Mouse (Mus musculus) left cerebral cortex, adult 11 months (tissue): ENCODE results near the gene Asl.
A peak's percentile ranks its signal among the peaks of the same experiment; 100 is the strongest.

Experiments
- DNase-seq: peaks from one replicate; pipeline ENCODE4 v3.0.0; 2022; ENCODE audit warnings: low spot score

The Asl gene

DNA sequence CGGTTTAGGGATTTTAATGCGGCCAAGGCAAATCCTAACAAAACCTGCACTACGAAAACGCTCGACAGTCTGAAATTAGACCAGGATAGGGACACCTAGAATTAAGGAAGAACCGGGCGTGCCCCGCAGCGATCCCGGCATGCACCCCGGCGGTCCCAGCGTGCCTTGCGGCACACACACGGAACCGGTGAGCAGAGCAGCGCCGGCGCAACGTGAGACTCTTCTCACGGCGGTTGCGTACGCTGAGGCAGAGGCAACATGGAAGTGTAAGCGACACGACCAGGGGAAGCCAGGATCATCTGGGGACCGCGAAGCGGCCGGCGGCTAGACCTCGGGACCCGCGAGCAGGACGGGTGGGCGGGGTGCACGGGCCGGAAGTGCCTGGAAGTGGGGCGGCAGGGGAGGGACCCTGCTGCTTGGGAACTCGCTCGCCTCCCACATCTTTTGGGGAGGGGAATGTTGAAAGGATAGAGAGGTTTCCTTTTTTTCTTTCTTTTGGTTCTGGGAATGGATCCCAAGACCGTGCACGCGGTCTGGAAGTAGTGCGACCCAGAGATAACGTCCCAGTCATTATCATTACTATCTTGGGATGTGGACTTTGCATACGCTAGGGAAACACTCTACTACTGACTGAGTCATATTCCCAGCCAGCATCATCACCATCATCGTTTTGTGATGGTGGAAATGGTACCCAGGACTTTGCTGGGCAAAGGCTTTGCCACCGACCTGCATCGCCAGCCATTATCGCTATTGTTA lies at the start of gene Asl, which contains the start of gene Crcp:
TSS of gene Asl (minus strand) at position 106 of the 756 bp plus-strand sequence.
TSS of gene Crcp (plus strand) at position 149 of the 756 bp plus-strand sequence.
- DNase-seq, result peak; percentile 55

DNA sequence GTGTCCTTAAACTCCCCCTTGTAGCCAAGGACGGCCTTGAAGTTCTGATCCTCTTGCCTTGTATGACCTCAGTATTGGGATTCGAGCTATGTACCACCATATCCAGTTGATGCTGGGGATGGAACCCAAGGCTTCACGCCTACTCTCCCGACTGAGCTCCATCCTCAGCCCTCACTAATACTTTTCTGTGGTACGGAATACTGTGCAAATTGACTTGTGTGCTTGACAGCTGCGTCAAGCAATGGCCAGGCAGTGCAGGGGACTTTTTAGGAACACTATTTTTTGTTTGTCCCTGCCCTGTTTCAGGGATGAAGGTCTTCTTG lies 49.7 kb upstream of the Asl start:
- DNase-seq, result no peak

DNA sequence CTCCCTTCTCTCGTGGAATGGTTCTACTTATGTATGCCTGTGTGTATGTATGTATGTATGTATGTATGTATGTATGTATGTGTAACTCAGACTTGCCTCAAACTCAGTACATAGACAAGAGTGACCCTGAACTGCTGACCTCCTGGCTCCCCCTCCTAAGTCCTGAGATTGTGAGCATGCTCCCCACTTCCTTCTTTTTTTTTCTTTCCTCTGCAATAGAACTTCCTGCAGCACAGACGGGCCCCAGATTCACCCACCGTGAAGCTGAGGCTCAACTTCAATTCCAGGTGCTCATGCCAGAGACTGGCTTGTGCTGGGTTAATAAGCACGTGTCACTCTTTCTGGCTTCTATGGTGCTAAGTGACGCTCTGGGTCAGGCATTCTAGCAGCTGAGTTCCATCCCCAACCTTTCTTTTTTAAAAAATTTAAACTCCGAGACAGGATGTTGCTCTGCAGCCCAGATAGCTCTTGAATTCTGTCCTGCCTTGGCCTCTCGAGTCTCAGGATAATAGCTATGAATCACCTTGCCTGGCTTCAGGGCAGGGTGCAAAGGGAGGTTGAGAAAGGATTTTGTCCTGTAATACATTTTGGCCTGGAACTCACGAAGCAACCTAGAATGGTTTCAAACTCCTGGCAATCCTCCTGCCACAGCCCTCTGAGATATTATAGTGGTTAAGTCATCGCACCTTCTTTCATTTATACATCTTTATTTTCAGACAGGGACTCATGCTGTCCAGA lies 49.2 kb upstream of the Asl start:
- no peak for DNase-seq

DNA sequence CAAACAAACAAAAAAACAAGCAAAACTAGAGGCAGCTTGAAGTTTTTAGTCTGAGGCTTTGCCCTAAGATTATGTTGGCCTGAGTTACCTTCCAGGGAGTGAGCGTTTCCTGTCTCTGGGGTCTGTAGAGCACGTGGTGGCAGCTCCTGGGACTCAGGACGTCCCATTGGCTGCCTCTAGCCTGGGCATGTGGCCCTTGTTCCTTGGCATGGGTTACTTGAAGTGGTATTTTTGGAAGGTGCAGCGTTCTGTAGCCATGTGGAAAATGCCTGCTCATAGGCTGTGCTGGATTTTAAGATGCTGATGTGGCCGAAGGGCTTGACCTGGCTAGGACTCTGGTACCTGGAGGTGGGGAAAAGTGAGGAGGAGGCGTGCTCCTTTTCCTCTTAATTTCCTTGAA lies 47.3 kb upstream of the Asl start:
- no peak for DNase-seq

DNA sequence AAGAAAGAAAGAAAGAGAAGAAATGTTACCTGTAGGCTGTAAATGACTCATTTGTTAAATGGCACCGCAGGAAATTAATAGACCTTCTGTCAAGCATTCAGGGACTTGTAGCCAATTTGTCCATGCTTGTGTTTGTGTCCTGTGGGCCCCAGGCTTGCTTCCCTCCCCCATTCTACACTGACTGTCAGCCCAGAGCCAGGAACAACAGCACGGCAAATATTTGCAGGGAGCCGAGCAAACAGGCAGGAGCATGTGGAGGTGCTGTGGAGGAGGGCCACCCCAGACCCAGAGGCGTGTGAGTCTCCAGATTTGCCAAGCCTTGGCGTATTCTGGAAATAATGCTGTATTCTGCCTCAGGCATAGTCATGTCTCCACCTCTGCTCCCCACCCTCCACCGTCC lies 45.4 kb upstream of the Asl start:
- DNase-seq, result no peak

DNA sequence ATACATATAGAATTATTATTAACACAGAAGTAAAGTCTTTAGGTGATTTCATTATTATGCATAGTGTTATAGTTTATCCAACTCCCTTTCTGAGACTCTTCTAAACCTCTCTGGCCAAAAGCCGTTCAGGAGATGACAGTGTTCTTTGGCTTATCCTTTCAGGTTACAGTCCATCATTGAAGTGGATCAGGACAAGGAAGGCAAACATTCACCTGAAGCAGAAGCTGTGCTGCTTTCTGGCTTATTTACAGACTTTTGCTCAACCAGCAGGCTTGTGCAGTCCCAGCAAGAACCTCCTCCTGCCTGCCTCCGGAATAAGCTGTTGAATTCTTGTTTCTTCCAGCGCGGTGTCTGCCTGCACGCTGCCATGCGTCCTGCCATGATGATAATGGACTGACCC lies 44.0 kb upstream of the Asl start, which contains the start of gene Tpst1:
TSS of gene Tpst1 (plus strand) at position 301 of the 400 bp plus-strand sequence.
- no peak for DNase-seq

DNA sequence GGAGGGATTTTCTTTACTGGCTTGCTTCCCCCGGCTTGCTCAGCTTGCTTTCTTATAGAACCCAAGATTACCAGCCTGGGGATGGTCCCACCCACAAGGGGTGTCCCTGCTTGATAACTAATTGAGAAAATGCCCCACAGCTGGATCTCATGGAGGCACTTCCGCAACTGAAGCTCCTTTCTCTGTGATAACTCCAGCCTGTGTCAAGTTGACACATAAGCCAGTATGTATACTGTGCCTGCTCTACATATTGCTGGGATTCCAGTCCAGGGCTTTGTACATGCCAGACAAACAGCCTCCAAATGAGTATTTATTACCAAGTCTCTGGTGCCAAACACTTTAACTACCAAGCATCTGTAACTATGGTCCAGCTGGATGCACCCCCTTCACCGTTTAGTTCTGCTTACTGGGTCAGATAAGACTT lies 38.8 kb upstream of the Asl start:
- no peak for DNase-seq

DNA sequence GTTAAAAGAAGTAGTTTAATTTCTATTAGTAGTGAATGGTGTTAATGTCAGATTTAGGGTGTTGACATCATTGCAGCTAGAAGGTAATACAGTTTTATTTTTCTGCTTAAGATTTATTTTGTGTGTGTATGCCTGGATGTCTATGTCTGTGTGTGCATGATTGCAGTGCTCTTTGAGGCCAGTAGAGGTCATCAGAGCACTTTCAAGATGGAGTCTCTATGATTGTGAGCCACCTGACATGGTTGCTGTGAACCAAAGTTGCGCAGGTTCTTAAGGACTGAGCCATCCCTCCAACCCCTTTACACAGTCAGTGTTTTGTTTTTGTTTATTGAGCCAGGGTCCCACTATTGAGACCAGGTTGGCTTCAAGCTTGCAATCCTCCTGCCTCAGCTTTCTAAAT lies 36.5 kb upstream of the Asl start:
- no peak for DNase-seq

DNA sequence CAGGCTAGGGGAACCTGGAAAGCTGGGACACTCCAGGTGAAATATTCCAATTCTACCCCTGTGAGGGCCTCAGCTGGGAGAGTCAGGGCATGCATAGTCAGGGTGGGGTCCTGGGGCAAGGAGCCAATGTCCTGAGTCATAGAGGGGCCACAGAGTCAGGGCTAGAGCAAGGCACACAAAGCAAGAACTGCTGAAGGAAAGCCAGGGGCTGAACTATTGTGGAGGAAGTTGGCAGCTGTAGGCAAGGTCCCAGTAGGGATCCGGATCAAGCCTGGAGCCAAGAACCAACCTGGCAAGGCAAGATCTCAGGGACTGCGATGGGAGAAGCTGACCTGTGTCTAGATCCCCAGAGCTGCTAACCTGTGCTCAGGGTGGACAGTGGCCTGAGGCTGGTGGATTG lies 34.7 kb upstream of the Asl start:
- DNase-seq, result no peak

DNA sequence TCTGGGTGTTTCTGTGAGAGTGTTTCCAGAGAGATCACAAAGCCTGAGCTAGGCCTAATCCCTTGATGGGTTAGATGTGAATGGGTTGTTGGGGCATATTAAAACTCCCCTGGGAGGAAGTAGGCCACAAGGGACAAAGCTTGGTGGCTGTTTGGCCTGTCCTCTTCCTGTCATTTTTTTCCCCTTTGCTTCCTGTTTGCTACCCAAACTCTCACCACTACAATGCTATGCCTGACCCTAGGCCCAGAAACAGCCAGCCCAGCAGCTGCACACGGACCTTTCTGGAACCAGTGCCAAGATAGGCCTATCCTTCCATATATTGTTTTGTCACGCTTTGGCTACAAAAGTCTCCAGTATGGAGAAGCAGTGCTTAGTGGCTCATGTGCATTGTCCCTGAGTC lies 33.0 kb upstream of the Asl start:
- no peak for DNase-seq

DNA sequence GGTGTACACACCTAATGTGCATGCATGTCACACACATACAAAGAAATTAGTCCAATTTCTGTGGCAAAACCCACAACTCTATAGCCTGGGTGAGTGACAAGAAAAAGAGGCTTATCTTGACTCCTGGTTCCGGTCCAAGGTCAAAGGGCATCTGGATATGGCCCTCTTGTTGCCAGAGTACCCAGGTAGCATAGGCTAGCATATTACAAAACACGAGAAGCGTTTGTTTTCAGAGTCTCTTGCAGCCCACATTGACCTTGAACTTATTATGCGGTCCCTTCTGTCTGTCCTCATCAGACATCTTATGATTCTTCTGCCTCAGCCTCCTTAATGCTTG lies 31.2 kb upstream of the Asl start:
- no peak for DNase-seq

DNA sequence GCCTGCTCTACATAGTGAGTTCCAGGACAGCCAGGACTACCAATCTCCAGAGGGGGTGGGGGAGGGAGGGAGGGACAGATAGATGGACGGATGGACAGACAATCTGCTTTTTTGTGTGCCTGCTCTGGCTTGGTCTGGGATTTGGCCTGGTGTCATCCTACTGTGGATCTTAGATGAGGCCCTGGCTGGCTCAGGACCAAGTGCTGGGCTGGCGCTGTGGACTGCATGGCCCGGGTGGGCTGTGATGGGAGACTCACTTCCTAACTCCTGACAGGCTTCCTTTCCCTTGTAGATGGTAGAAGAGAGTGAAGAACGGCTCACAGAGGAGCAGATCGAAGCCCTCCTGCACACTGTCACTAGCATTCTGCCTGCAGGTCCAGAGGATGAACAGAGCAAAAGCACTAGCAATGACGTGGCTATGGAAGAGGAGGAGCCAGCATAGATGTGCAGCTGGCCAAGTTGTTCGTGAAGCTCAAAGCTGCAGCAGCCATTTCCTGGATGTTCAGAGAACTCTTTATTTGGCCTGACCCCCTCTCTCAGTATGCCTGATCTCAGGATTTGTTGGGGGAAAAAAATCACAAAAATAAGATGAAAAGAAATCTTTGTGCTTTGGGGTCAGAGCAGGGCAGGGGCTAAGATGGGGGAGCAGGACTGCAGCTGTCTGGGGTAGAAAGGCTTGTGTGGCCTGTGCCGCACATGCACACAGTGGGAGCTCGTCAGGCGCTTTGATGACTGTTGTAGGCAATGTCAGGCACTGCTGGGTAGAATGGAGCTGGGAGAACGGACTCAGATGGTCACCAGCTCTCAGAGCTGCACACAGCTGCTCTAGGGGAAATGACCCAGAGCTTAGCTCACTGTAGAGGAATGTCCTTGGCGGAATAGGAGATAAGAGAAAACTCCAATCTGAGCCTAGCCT lies 30.6 kb upstream of the Asl start:
- no peak for DNase-seq

DNA sequence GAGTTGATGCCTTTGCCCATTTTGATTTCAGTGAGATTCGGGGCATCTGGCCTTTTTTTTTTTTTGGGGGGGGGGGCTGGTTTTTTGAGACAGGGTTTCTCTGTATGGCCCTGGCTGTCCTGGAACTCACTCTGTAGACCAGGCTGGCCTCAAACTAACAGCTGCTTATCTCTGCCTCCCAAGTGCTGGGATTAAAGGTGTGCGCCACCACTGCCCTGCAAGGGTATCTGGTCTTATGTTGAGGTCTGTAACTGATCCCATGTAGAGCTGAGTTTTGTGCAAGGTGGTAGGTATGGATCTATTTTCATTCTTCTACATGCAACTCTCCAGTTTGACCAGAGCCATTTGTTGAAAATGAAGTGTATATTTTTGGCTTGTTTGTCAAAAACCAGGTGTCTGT lies 27.3 kb upstream of the Asl start:
- no peak for DNase-seq

DNA sequence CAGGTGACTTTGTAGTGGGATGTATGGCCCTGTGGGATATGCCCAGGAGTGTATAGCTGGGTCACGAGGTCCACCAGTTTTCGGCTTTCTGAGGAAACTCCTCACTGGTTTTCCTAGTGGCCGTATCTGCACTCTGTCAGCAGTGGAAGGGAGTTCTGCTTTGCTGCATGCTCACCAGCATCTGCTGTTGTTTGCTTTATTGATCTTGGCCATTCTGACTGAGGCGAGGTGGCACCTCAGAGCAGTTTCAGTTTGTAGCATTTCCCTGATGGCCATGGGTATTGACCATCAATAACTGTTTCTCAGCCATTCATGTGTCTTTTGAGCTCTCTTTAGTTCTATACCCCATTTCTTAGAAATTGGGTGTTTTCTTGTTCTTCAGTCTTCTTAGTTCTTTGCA lies 26.6 kb upstream of the Asl start:
- DNase-seq, result no peak

DNA sequence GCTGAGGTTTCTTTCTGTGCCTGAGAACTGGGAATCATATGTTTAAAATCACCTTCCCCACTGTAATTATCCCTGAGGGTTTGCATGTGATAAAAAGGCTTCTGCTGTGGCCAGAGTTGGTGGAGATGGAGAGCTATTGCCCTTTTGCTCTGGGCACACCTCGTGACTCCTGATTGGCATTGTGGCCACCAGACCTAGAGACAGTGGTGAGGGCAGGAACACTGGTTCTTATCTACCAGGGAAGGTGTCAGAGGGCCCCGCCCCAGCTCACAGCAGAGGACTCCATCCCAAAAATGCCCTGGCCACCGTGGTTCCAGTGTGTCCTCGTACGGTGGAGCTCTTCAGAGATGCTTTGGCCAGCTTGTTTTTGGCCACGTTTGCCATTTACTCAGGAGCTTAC lies 23.9 kb upstream of the Asl start:
- no peak for DNase-seq

DNA sequence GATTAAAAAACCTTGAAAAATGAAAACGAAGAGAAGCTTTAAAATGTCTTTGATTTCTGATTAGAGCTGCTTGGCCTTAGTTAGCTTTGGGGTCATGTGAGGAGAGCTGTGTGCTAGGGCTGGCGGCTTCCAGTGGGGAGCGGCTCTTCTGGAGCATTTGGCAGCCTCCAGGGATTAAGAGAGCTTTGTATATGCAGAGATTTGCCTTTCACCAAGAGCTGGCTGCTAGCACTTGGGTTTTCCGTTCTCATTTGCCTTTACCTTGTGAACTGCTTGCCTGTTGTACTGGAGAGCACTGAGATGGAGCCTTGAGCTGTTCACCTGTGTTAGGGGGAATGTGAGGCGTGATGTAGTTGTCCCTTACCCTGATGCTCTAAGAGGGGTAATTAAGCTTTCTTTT lies 23.5 kb upstream of the Asl start:
- DNase-seq, result no peak

DNA sequence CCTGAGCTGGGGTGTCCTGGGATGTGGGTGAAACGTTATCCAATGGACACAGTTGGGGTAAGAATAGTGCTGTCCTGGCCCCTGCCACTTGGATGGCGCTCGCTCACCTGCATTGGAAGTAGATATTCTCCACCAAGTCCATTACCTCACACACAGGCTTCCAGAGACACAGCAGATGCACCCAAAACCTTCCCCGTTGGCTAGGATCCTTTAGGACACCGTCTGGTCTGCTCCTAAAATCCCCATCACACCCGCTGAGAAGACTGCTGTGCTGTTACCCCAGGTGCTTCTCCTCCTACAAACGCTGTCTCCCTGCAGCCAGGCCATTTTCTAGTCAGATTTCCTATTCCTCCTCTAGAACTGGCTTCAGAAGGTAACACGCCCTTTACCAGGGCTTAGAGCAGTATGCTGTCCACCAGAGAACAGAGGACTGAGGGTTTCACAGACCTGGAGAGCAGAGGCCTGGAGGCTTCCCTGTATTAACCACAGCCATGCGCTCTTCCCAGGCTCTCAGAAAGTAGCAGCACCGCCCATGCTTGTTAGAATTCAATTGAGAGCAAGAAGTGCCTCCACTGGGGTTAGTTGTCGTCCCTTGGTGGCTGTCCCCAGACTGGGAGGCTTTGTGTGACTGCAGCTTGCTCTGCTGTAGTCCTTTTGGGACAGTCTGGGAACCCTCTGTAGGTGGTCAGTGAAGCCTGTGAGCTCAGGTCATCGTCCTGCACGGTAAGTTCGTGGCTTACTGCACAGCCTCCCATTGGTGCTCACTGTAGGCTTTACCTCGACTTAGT lies 22.2 kb upstream of the Asl start:
- no peak for DNase-seq

DNA sequence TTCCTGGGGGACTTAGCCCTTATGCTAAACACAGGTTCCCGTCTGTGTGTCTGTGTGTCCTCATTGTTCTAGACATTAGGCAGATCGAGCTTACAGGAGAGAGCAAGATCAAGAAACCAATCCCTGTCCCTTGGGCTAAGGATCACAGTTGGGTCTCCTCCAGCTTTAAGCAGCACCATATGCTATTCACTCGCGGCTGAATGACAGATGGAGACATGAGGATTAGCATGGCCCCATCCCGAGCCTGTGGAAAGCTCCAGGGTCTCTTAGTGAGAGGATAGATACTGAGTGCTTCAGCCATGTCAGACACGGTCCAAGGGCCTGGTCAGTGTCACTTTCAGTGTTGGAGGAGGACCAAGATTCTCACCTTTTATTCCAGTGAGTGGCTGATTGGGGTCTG lies 21.4 kb upstream of the Asl start:
- no peak for DNase-seq

DNA sequence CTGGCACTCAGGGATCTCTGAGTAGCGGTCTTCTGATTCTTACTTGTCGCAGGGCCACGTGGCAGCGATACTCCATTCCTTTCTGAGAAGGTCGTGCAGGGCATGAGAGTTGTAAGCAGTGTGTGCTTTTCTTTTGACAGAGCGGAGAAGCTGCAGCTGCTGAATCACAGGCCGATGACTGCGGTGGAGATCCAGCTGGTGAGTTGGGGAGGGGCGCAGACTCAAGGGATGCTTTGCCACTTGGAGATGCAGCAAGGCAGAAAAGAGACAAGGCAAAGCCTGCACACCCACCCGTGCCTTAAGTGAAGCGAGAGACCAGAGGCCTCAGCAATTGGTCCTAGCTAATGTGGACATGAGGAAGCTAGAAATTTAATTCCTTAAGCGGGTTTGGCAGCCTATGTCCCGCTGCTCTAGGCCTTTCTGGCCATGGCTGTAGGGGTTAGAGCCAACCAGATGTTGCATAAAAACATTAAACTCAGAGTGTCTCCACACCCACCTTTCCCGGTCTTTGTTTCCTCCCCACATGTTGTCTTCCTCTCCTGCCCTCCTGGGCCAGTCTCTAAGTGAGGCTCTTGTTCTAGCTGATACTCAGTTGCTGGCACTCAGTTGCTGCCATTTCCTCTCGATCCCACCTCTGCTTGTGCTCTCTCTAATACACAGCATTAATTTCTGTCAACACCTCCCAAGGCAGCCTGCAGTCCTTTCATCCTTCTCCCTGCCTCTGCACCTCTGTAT lies 19.9 kb upstream of the Asl start:
- DNase-seq, result no peak

DNA sequence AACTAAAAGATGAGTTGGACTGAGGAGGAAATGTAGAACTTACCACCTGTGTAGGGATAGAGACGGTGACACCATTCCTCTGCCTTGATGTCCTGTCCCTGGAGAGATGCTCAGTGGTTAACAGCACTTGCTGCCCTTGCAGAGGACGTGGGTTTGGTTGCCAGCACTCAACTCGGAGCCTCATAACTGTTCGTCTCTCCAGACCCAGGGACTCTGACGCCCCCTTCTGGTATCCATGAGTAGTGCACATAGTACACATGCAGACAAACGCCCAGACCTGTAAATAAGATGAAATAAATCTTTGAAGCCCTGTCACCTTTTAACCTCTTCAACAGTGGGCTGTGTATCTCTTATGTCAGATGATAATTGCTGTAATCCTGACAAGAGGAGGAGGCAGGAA lies 18.0 kb upstream of the Asl start:
- DNase-seq, result no peak

DNA sequence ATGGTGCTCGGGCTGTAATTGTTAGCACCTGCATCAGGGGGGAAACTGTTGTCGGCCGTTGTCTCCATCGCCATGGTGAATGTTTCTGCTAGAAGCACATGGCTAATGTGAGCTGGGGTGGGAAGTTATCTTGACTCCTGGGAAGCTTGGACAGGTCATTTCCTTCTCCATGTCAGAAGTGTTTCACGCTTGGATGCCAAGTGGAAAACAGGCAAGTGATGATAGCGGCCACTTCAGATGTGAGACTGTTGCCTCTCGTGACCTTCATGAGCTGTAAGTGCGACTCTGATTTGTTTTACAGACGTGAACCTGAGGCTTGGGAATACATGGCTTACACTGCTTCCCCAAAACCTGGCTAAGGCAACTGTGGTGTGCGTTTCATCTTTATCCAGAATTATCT lies 17.5 kb upstream of the Asl start:
- DNase-seq, result no peak
